Mouse (Mus musculus): ENCODE measurements at regions not wholly inside any gene's neighbourhood (a gene's known extent, or its start where the extent isn't known, plus 50 kb on each side); places are given as distances from the start of the nearest gene placed in this dataset.
A peak's percentile ranks its signal among the peaks of the same experiment; 100 is the strongest.

- Histone ChIP-seq H3K9me3 (replicated peaks; ENCODE audit: low read length) (no peaks in the 10 kb centered on the region), H3K27ac (ENCODE audit: insufficient read depth, low read depth) (no peak overlapping the region), H3K27me3 (replicated peaks) (no peaks in the 10 kb centered on the region), H3K9ac (ENCODE audit: insufficient read depth, low read depth) (no peak overlapping the region), H3K79me2 (replicated peaks; ENCODE audit: control insufficient read depth, extremely low read depth, insufficient read depth, poor library complexity, severe bottlenecking) (no peaks in the 10 kb centered on the region), H3K4me3 (replicated peaks in 1 of 3; ENCODE audit: low read depth in 2 of 3, low read length in 2 of 3, poor library complexity in 1 of 3) (no peak overlapping the region), H3K36me3 (replicated peaks in 1 of 2; ENCODE audit: control insufficient read depth in 1 of 2, insufficient read depth in 1 of 2, low read length in 1 of 2) (no peaks in the 10 kb centered on the region), H3K4me2 (ENCODE audit: insufficient read depth, low read depth, poor library complexity, severe bottlenecking) (no peak overlapping the region), H3K4me1 (ENCODE audit: control insufficient read depth in 1 of 2, insufficient read depth in 2 of 2) (peaks cover 0 to 8% of the 10 kb centered on the region in 2 experiments; a peak in 2 of 4 replicates)
- dilution Hi-C loops (cut with MboI; ENCODE audit: extremely low pct_ligation_motif_present, extremely low pct_unique_long_range_greater_than_20kb, low sequenced_read_pairs) (no loop called here), in situ Hi-C loops (cut with MboI; ENCODE audit: low pct_ligation_motif_present, low pct_unique_long_range_greater_than_20kb, low sequenced_read_pairs) (loop anchor here (10.0 to 25.0 kb wide), 2 partner anchors 592 to 840 kb away; partner anchors contain the start of gene Adamts1)
- TF ChIP-seq POLR2AphosphoS2 (IDR thresholded peaks at IDR 0.05; ENCODE audit: low read depth, low read length) (no peak), IRF4 (IDR thresholded peaks at IDR 0.05; ENCODE audit: low read depth, low read length) (no peak), USF2 (conservative IDR thresholded peaks at IDR 0.05; ENCODE audit: low read depth, low read length) (no peak), EP300 (IDR thresholded peaks at IDR 0.05; ENCODE audit: low read length) (no peak), USF1 (IDR thresholded peaks at IDR 0.05; ENCODE audit: low read depth, low read length) (no peak), RCOR1 (conservative IDR thresholded peaks at IDR 0.05; ENCODE audit: low read depth, low read length) (no peak), HCFC1 (IDR thresholded peaks at IDR 0.05; ENCODE audit: low read depth, low read length) (no peak), POLR2A (IDR thresholded peaks at IDR 0.05; ENCODE audit: low read depth, low read length) (no peak), E2F4 (IDR thresholded peaks at IDR 0.05; ENCODE audit: insufficient replicate concordance, low read depth, low read length) (no peak), TCF12 (IDR thresholded peaks at IDR 0.05; ENCODE audit: low read depth, low read length) (no peak), CHD2 (IDR thresholded peaks at IDR 0.05; ENCODE audit: low read length) (no peak), CTCF (conservative IDR thresholded peaks at IDR 0.05 in 1 of 2, IDR thresholded peaks at IDR 0.05 in 1 of 2; ENCODE audit: low read depth in 2 of 2, low read length in 2 of 2) (peak; percentile 65 to 67; a peak in 3 of 4 replicates), BHLHE40 (IDR thresholded peaks at IDR 0.05; ENCODE audit: low read depth, low read length) (no peak), ZNF384 (IDR thresholded peaks at IDR 0.05; ENCODE audit: low read depth, low read length) (no peak), MYC (IDR thresholded peaks at IDR 0.05; ENCODE audit: low read depth, low read length) (no peak), RAD21 (IDR thresholded peaks at IDR 0.05; ENCODE audit: low read depth, low read length) (peak; percentile 79), ZC3H11A (IDR thresholded peaks at IDR 0.05; ENCODE audit: low read depth, low read length) (no peak), MEF2A (IDR thresholded peaks at IDR 0.05; ENCODE audit: borderline replicate concordance, low read depth, low read length) (no peak), MAZ (IDR thresholded peaks at IDR 0.05; ENCODE audit: low read depth, low read length) (no peak), ZMIZ1 (IDR thresholded peaks at IDR 0.05; ENCODE audit: low read depth, low read length) (no peak), SMC3 (IDR thresholded peaks at IDR 0.05; ENCODE audit: low read depth, low read length) (peak; percentile 67), ZKSCAN1 (IDR thresholded peaks at IDR 0.05; ENCODE audit: borderline replicate concordance, low read depth, low read length) (no peak), JUND (conservative IDR thresholded peaks at IDR 0.05; ENCODE audit: low read depth, low read length) (no peak), PAX5 (IDR thresholded peaks at IDR 0.05; ENCODE audit: low read length) (no peak), CHD1 (IDR thresholded peaks at IDR 0.05; ENCODE audit: low read depth, low read length) (no peak), MAFK (IDR thresholded peaks at IDR 0.05; ENCODE audit: insufficient replicate concordance, low read length) (no peak), JUN (IDR thresholded peaks at IDR 0.05; ENCODE audit: insufficient read depth, low read depth, low read length) (no peak), UBTF (IDR thresholded peaks at IDR 0.05; ENCODE audit: low read depth, low read length) (no peak), GABPA (IDR thresholded peaks at IDR 0.05; ENCODE audit: insufficient replicate concordance, low read depth, low read length) (no peak), ELF1 (IDR thresholded peaks at IDR 0.05; ENCODE audit: low read depth, low read length) (0 out of 2 replicates have a peak, but pooled peaks have one; percentile 47), MAX (IDR thresholded peaks at IDR 0.05; ENCODE audit: low read length) (no peak), KAT2A (IDR thresholded peaks at IDR 0.05; ENCODE audit: insufficient replicate concordance, low read length) (no peak), ETS1 (conservative IDR thresholded peaks at IDR 0.05; ENCODE audit: low read depth, low read length) (no peak), MXI1 (IDR thresholded peaks at IDR 0.05; ENCODE audit: low read depth, low read length) (no peak), NELFE (IDR thresholded peaks at IDR 0.05; ENCODE audit: low read depth, low read length) (no peak)
- peak; percentile 79 for DNase-seq (ENCODE audit: extremely low read depth)
These were observed 709.1 kb upstream of the N6amt1 start for GRCm38 (mm10) chr16:86644912-86645312.

All from CH12.LX (cell line).